Mouse (Mus musculus) megakaryocyte, embryonic 14.5 days (primary cell): ENCODE measurements around the gene Aloxe3.

Source experiments
- FLI1 ChIP-seq: IDR thresholded peaks from 2 replicates; pipeline ENCODE4 v1.6.1; 2012; ENCODE audit warnings: low read length, inconsistent platforms, mixed read lengths
- GATA1 ChIP-seq: IDR thresholded peaks from 3 replicates; pipeline ENCODE4 v1.6.1; 2012; ENCODE audit warnings: mixed read lengths, low read length, inconsistent platforms, borderline replicate concordance

DNA sequence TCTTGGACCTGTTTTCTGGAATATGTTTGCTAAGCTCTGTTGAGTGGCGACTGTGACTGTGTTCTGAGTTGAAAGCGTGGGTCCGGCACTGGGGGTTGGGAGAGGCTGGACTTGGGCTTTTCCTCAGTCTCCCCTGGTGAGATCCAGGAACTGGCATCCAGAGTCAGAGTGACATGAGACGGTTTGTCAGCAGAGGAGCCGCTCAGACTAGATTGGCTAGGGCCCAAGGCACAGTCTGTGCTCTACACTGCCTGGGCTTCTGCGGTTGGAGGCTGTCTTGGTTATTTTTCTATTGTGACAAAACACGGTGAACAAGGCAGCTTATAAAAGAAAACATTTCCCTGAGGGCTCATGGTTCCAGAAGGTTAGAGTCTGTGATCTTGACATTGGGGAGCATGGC, 21.9 kb downstream of the Aloxe3 start:
- TF ChIP-seq FLI1, result no peak
- no peak for TF ChIP-seq GATA1
